In the genomic region with DNA sequence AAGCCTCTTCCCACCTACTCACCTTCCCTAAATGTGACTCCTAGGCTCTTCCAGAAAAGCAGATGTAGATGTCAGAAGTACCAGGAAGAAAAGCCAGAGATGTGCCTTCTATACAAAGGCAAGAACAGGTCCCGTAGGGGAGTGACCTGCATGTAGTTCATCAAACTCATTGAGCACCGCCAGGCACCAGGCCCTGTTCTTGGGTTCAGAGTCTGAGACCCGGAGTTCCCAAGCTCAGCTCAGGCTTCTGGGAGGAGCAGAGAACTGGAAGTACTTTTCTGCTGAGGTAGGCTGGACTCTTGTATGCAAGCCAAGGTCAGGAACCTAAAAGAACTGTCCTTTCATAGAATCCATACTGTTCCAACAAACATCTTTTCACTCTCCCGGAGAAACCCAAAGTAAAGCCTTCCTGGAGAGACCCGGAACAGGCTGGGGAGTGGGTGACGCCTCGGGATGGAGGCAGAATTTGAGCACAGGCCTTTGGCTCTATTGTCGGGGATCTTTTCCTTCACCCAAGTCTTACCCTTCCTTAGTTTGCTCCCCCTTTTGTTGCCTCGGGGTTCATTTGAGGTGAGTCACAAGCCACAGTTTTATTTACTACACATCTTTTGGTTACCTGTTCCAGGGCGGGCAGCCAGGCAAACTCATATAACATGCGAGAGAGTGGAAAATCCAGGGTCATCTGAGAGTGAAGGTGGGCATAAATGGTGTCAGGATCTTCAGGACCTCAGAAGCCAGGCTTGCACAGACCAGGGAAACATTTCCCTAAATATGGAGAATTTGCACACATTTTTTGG, we compare ENCODE assay signal across 8 mouse cellular contexts. TPM values are rescaled to one million over a fixed set of nuclear protein-coding genes. Genes with fewer than 3 reads are reported as not detected.
DNase-seq lines count a peak whose midpoint lies in the region; ATAC-seq and TF ChIP-seq lines count a peak whose summit lies in the region.

No protein-coding gene starts in this region.

- TF ChIP-seq CTCF in liver, postnatal 0 days (IDR thresholded peaks at IDR 0.05; ENCODE audit: low read depth) = no peak

- peak; percentile 41 for DNase-seq in adrenal gland, adult 2 months
- no peak for DNase-seq in adrenal gland, adult 8-10 months
- peak; percentile 29 for DNase-seq in urinary bladder, postnatal 14 days (ENCODE audit: low spot score)
- no peak for DNase-seq in urinary bladder, postnatal 25 days (ENCODE audit: low spot score)
- peak; percentile 33 for DNase-seq in liver, postnatal 0 days
- DNase-seq in left cerebral cortex, adult 9 months (ENCODE audit: low spot score in 2 of 2) = no peak

- no peaks in the 10 kb centered on the region for H3K27me3 ChIP-seq in intestine, embryonic 15.5 days (replicated peaks)
- no peaks in the 10 kb centered on the region for H3K27me3 ChIP-seq in liver, postnatal 0 days (ENCODE audit: insufficient read depth, low read length)

- H3K4me2 ChIP-seq in intestine, embryonic 15.5 days (replicated peaks) = peak overlapping the region; percentile 89
- H3K4me2 ChIP-seq in liver, postnatal 0 days (ENCODE audit: low read depth, low read length) = peak overlapping the region; percentile 97

- H3K9ac ChIP-seq in intestine, embryonic 15.5 days = no peak overlapping the region
- peak overlapping the region; percentile 82; the same call in 1 of the 2 replicates for H3K9ac ChIP-seq in liver, postnatal 0 days (replicated peaks)

- no peaks in the 10 kb centered on the region for H3K9me3 ChIP-seq in intestine, embryonic 15.5 days
- H3K9me3 ChIP-seq in liver, postnatal 0 days (ENCODE audit: low read length) = no peaks in the 10 kb centered on the region

- TF ChIP-seq EP300 in liver, postnatal 0 days (IDR thresholded peaks at IDR 0.05; ENCODE audit: low read depth) = no peak

- ATAC-seq in intestine, embryonic 15.5 days = no peak
- no peak for ATAC-seq in liver, postnatal 0 days
- no peak for ATAC-seq in megakaryocyte progenitor cell, adult 5-6 weeks (replicated peaks; ENCODE audit: poor library complexity)

- peaks cover 18% of the 10 kb centered on the region for H3K4me1 ChIP-seq in intestine, embryonic 15.5 days (replicated peaks)
- peaks cover 49% of the 10 kb centered on the region for H3K4me1 ChIP-seq in liver, postnatal 0 days (ENCODE audit: insufficient read depth)

- H3K27ac ChIP-seq in intestine, embryonic 15.5 days = no peak overlapping the region
- H3K27ac ChIP-seq in liver, postnatal 0 days (ENCODE audit: low read depth) = peak overlapping the region; percentile 98

- 70% methylated on average over 11 of the region's 11 CpGs for WGBS in intestine, embryonic 15.5 days
- WGBS in liver, postnatal 0 days (ENCODE audit: insufficient replicate concordance) = 68% methylated on average over 11 of the region's 11 CpGs

- H3K36me3 ChIP-seq in intestine, embryonic 15.5 days = no peaks in the 10 kb centered on the region
- no peaks in the 10 kb centered on the region for H3K36me3 ChIP-seq in liver, postnatal 0 days (replicated peaks; ENCODE audit: insufficient read depth, low read length)

- H3K4me3 ChIP-seq in intestine, embryonic 15.5 days (replicated peaks) = no peak overlapping the region
- H3K4me3 ChIP-seq in liver, postnatal 0 days (ENCODE audit: low read depth, low read length) = peak overlapping the region; percentile 77

RNA-seq across cellular contexts. Expression of gene D5Ertd579e, which starts 0.9 kb away (rescaled TPM):
- total RNA-seq in adrenal gland, adult 2 months (2021) = 10 to 100 TPM; 64.4 to 83.5 TPM
- polyA plus RNA-seq in adrenal gland, adult 2 months (2012; rRNA removed) = 13.7 and 13.9 TPM in 2 replicates
- total RNA-seq in adrenal gland, adult 8-10 months (2022) = 10 to 100 TPM; 64.5 to 98.4 (median 79.4) TPM
- polyA plus RNA-seq in intestine, embryonic 15.5 days (2015; fragmentation: Nextera tagmentation; extraction: Ambion mirVana) = 15.6 and 16.7 TPM in 2 replicates
- polyA plus RNA-seq in liver, postnatal 0 days (2015; fragmentation: Nextera tagmentation; extraction: Ambion mirVana) = 15.9 and 18.5 TPM in 2 replicates
- total RNA-seq in megakaryocyte progenitor cell, adult 5-6 weeks (2015) = 13.3 and 16.0 TPM in 2 replicates
- 20.2 and 41.1 TPM in 2 replicates for total RNA-seq in megakaryocyte progenitor cell, adult 5-6 weeks (2017)

RNA-seq across cellular contexts. Expression of gene Bloc1s4, which starts 51.7 kb away (rescaled TPM):
- 10 to 100 TPM; 21.9 to 27.5 TPM for total RNA-seq in adrenal gland, adult 2 months (2021)
- polyA plus RNA-seq in adrenal gland, adult 2 months (2012; rRNA removed) = 64.9 and 70.9 TPM in 2 replicates
- 10 to 100 TPM; 21.6 to 34.1 (median 27.6) TPM for total RNA-seq in adrenal gland, adult 8-10 months (2022)
- polyA plus RNA-seq in intestine, embryonic 15.5 days (2015; fragmentation: Nextera tagmentation; extraction: Ambion mirVana) = 21.8 and 23.5 TPM in 2 replicates
- 14.6 and 17.9 TPM in 2 replicates for polyA plus RNA-seq in liver, postnatal 0 days (2015; fragmentation: Nextera tagmentation; extraction: Ambion mirVana)
- total RNA-seq in megakaryocyte progenitor cell, adult 5-6 weeks (2015) = 10.0 and 14.6 TPM in 2 replicates
- total RNA-seq in megakaryocyte progenitor cell, adult 5-6 weeks (2017) = 13.7 and 16.9 TPM in 2 replicates

Comparison
In these comparisons a context has a peak if more than half of its experiments do, and no peak if none do; other contexts are left out.
1. DNase-seq: peak in adrenal gland, adult 2 months (single experiment), urinary bladder, postnatal 14 days (single experiment) and liver, postnatal 0 days (single experiment); none in adrenal gland, adult 8-10 months (single experiment), urinary bladder, postnatal 25 days (single experiment) and left cerebral cortex, adult 9 months (0 of 2).